ENCODE assay signal across 14 mouse cellular contexts in genomic region chr17:85037855-85038254, GRCm38 (mm10).
"Had no signal": no experiment of that assay in that cellular context is flagged by ENCODE, and none has a peak within 500 bp of the region (broad histone marks: within the 10 kb centered on the region; RNA-seq: fewer than 3 reads in every experiment).

No protein-coding gene starts in this region.

- H3K36me3 ChIP-seq: limb, embryonic 15.5 days; lung, embryonic 15.5 days; midbrain, embryonic 13.5 days; neural tube, embryonic 12.5 days had no signal

- H3K27me3 ChIP-seq: limb, embryonic 15.5 days; lung, embryonic 15.5 days; midbrain, embryonic 13.5 days; neural tube, embryonic 12.5 days had no signal

- DNase-seq: kidney, adult 8-10 months; kidney, postnatal 25 days; lung, postnatal 14 days; retina, postnatal 1 day; thymus, adult 2 months; thymus, postnatal 36 days had no signal

- ATAC-seq: hindbrain, embryonic 16.5 days; inflammation-experienced regulatory T-cells, adult 6 months; midbrain, embryonic 13.5 days had no signal

- H3K4me1 ChIP-seq: limb, embryonic 15.5 days; midbrain, embryonic 13.5 days; neural tube, embryonic 12.5 days had no signal

- H3K9me3 ChIP-seq: limb, embryonic 15.5 days; lung, embryonic 15.5 days; midbrain, embryonic 13.5 days; neural tube, embryonic 12.5 days had no signal

- H3K4me3 ChIP-seq: left cerebral cortex, adult 2 months; limb, embryonic 15.5 days; lung, embryonic 15.5 days; midbrain, embryonic 13.5 days; myocyte; neural tube, embryonic 12.5 days had no signal

- H3K27ac ChIP-seq: left cerebral cortex, adult 2 months; limb, embryonic 15.5 days; lung, embryonic 15.5 days; midbrain, embryonic 13.5 days; neural tube, embryonic 12.5 days had no signal

- H3K4me2 ChIP-seq: limb, embryonic 15.5 days; lung, embryonic 15.5 days; midbrain, embryonic 13.5 days; neural tube, embryonic 12.5 days had no signal

- H3K9ac ChIP-seq: limb, embryonic 15.5 days; lung, embryonic 15.5 days; midbrain, embryonic 13.5 days; neural tube, embryonic 12.5 days had no signal
